Mouse (Mus musculus): Measurements from ENCODE around the gene 0610012G03Rik.

DNA sequence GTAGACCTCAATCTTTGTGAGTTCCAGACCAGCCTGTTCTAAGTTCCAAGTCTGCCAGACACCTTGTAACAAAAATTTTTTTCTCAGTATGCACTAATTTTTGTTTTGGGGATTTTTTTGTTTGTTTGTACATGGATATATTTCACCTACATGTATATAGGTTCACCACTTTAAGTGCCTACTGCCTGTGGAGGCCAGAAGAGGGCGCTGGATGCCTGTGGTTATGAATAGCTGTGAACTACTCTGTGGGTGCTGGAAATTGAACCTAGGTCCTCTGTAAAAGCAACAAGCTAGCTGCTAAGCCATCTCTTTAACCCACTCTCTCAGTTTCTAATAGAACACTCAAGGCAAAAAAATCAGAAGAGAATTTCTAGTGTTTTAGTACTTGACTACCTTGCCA lies 43.7 kb upstream of the 0610012G03Rik start:
- TF ChIP-seq CTCF (IDR thresholded peaks at IDR 0.05; ENCODE audit: borderline replicate concordance, extremely low read depth, insufficient read depth, insufficient read length) (no peak), POLR2A (IDR thresholded peaks at IDR 0.05; ENCODE audit: borderline replicate concordance, extremely low read depth, insufficient read depth, insufficient read length, poor library complexity, severe bottlenecking) (no peak)

Measured in brain, embryonic 14.5 days (tissue).